ENCODE assay signal across 8 mouse cellular contexts in genomic region chr7:118242309-118242708, GRCm38 (mm10). TPM values are rescaled to one million over a fixed set of nuclear protein-coding genes. Genes with fewer than 3 reads are reported as not detected.
DNase-seq lines count a peak whose midpoint lies in the region; ATAC-seq and TF ChIP-seq lines count a peak whose summit lies in the region.

No protein-coding gene starts in this region.

- peak overlapping the region; percentile 87 for H3K4me3 ChIP-seq in lung, postnatal 0 days (ENCODE audit: low read depth, low read length)
- peak overlapping the region; percentile 85 for H3K4me3 ChIP-seq in limb, embryonic 13.5 days
- peak overlapping the region; percentile 92 for H3K4me3 ChIP-seq in stomach, embryonic 15.5 days (replicated peaks)

- H3K4me2 ChIP-seq in lung, postnatal 0 days (replicated peaks; ENCODE audit: low read depth, low read length) = peak overlapping the region; percentile 81
- peak overlapping the region; percentile 79 for H3K4me2 ChIP-seq in limb, embryonic 13.5 days (replicated peaks)
- peak overlapping the region; percentile 52 for H3K4me2 ChIP-seq in stomach, embryonic 15.5 days

- DNase-seq in CD4-positive, CD25-positive, alpha-beta regulatory T cell, adult 2 months (ENCODE audit: low read depth, low spot score) = peak; percentile 16
- no peak for DNase-seq in lung, postnatal 0 days (ENCODE audit: low spot score)
- no peak for DNase-seq in lung, postnatal 4 days
- DNase-seq in spleen, postnatal 4 days (ENCODE audit: low spot score in 2 of 2) = no peak
- DNase-seq in cerebellum, adult 18-20 months = no peak

- H3K9me3 ChIP-seq in lung, postnatal 0 days (ENCODE audit: low read length) = no peaks in the 10 kb centered on the region
- H3K9me3 ChIP-seq in limb, embryonic 13.5 days = no peaks in the 10 kb centered on the region
- H3K9me3 ChIP-seq in stomach, embryonic 15.5 days = no peaks in the 10 kb centered on the region

- H3K9ac ChIP-seq in lung, postnatal 0 days (replicated peaks; ENCODE audit: low read depth) = peak overlapping the region; percentile 97
- H3K9ac ChIP-seq in limb, embryonic 13.5 days = peak overlapping the region; percentile 97
- H3K9ac ChIP-seq in stomach, embryonic 15.5 days = peak overlapping the region; percentile 92

- TF ChIP-seq CTCF in lung, postnatal 0 days (IDR thresholded peaks at IDR 0.05) = no peak

- peak overlapping the region; percentile 98 for H3K27ac ChIP-seq in lung, postnatal 0 days (ENCODE audit: low read length)
- peak overlapping the region; percentile 92; the same call in 1 of the 2 replicates for H3K27ac ChIP-seq in limb, embryonic 13.5 days
- H3K27ac ChIP-seq in stomach, embryonic 15.5 days = peak overlapping the region; percentile 93; the same call in 1 of the 2 replicates

- no peak for TF ChIP-seq EP300 in lung, postnatal 0 days (IDR thresholded peaks at IDR 0.05)

- H3K27me3 ChIP-seq in lung, postnatal 0 days (replicated peaks; ENCODE audit: insufficient read depth, low read length) = no peaks in the 10 kb centered on the region
- no peaks in the 10 kb centered on the region for H3K27me3 ChIP-seq in limb, embryonic 13.5 days
- H3K27me3 ChIP-seq in stomach, embryonic 15.5 days (replicated peaks) = no peaks in the 10 kb centered on the region

- H3K36me3 ChIP-seq in lung, postnatal 0 days (ENCODE audit: insufficient read depth, low read length) = no peaks in the 10 kb centered on the region
- no peaks in the 10 kb centered on the region for H3K36me3 ChIP-seq in limb, embryonic 13.5 days
- no peaks in the 10 kb centered on the region for H3K36me3 ChIP-seq in stomach, embryonic 15.5 days

- 10% methylated on average over 6 of the region's 6 CpGs for WGBS in lung, postnatal 0 days
- 19% methylated on average over 6 of the region's 6 CpGs for WGBS in limb, embryonic 13.5 days
- 11% methylated on average over 6 of the region's 6 CpGs for WGBS in stomach, embryonic 15.5 days

- 0 out of 2 replicates have a peak, but pooled peaks cover 3% of the 10 kb centered on the region for H3K4me1 ChIP-seq in lung, postnatal 0 days (ENCODE audit: insufficient read depth, low read depth, low read length)
- H3K4me1 ChIP-seq in limb, embryonic 13.5 days = peaks cover 12% of the 10 kb centered on the region
- H3K4me1 ChIP-seq in stomach, embryonic 15.5 days = 0 out of 2 replicates have a peak, but pooled peaks cover 3% of the 10 kb centered on the region

- ATAC-seq in CD4-positive, CD25-positive, alpha-beta regulatory T cell, adult 4 months = no peak
- no peak for ATAC-seq in lung, postnatal 0 days
- ATAC-seq in limb, embryonic 13.5 days (ENCODE audit: low FRiP score, low read depth) = no peak
- ATAC-seq in stomach, embryonic 15.5 days (ENCODE audit: insufficient read depth, low FRiP score, low read depth) = no peak

RNA-seq across cellular contexts. Expression of gene Smg1, which starts 1.2 kb away (rescaled TPM):
- polyA plus RNA-seq in CD4-positive, CD25-positive, alpha-beta regulatory T cell, adult 4 months (2017; shearing (Covaris generic)) = 10 to 100 TPM; 30.2 to 44.0 TPM
- 11.2 and 12.2 TPM in 2 replicates for polyA plus RNA-seq in lung, postnatal 0 days (2015; fragmentation: Nextera tagmentation; extraction: Ambion mirVana)
- polyA plus RNA-seq in limb, embryonic 13.5 days (2015; fragmentation: Nextera tagmentation; extraction: Ambion mirVana) = 20.8 and 21.2 TPM in 2 replicates
- 22.0 and 23.1 TPM in 2 replicates for polyA plus RNA-seq in stomach, embryonic 15.5 days (2015; fragmentation: Nextera tagmentation; extraction: Ambion mirVana)
